Mouse (Mus musculus) forebrain, embryonic 10.5 days (tissue): ENCODE results near the gene Cd177. TPM values are rescaled to one million over a fixed set of nuclear protein-coding genes. Genes with fewer than 3 reads are reported as not detected.
"Not testable (repeated sequence)": the region's sequence is repeated elsewhere in the genome, so short reads cannot be mapped to it uniquely, and the experiment has no call there.

Experiments used
- DNase-seq: peaks from one replicate; pipeline ENCODE4 v3.0.0-alpha.2; 2017; ENCODE audit warnings: low spot score; ENCODE audit errors: extremely low spot score
- H3K27ac ChIP-seq: fragments of 300-500 bp; sonication (generic); 2 replicates; pipeline ENCODE4 v1.5.1; 2016; ENCODE audit warnings: mild to moderate bottlenecking
- H3K27me3 ChIP-seq: fragments of 300-500 bp; sonication (generic); 2 replicates; pipeline ENCODE4 v1.6.1; 2016; ENCODE audit warnings: mild to moderate bottlenecking; ENCODE audit not compliant: poor library complexity, severe bottlenecking
- H3K36me3 ChIP-seq: fragments of 300-500 bp; sonication (generic); replicated peaks from 2 replicates; pipeline ENCODE4 v1.6.1; 2016; ENCODE audit warnings: mild to moderate bottlenecking, moderate library complexity
- H3K4me1 ChIP-seq: fragments of 300-500 bp; sonication (generic); 2 replicates; pipeline ENCODE4 v1.6.1; 2016
- H3K4me3 ChIP-seq: fragments of 300-500 bp; sonication (generic); 2 replicates; pipeline ENCODE4 v1.5.1; 2016; ENCODE audit warnings: mild to moderate bottlenecking, moderate library complexity
- H3K9me3 ChIP-seq: fragments of 300-500 bp; sonication (generic); 2 replicates; pipeline ENCODE4 v1.6.1; 2016; ENCODE audit warnings: mild to moderate bottlenecking, moderate library complexity
- WGBS: fragments of 180-500 bp; shearing (Covaris S2); methylation state at CpG from one replicate; pipeline ENCODE4 v1.1.7; 2016; 5-methylcytosine and 5-hydroxymethylcytosine counted together
- polyA plus RNA-seq: library from polyadenylated mRNA; unstranded; fragments of >200 nt; fragmentation: Nextera tagmentation; extraction: Ambion mirVana; gene quantifications from 2 replicates; pipeline ENCODE4 v1.2.1, GENCODE M21; 2016

Gene Cd177
- polyA plus RNA-seq: 0.07 TPM in 1 of 2 replicates, not detected in the other

GRCm38 (mm10) chr7:24760211-24760610 lies at the start of gene Cd177:
TSS of gene Cd177 (minus strand) at chr7:24760311.
- no peak for DNase-seq
- Histone ChIP-seq H3K36me3 (no peaks in the 10 kb centered on the region), H3K9me3 (no peaks in the 10 kb centered on the region), H3K4me3 (no peak within 1 kb of the TSS), H3K27ac (no peak within 1 kb of the TSS), H3K27me3 (no peaks in the 10 kb centered on the region), H3K4me1 (no peaks in the 10 kb centered on the region)
- 83% methylated on average over 6 of the region's 6 CpGs for WGBS

- 51% methylated on average over 2 of the region's 2 CpGs for WGBS
These were observed 48.9 kb upstream of the Cd177 start for GRCm38 (mm10) chr7:24809041-24809440.

GRCm38 (mm10) chr7:24804826-24805225 lies 44.7 kb upstream of the Cd177 start:
- Histone ChIP-seq H3K4me3 (no peak overlapping the region), H3K4me1 (peaks cover 9% of the 10 kb centered on the region), H3K27me3 (no peaks in the 10 kb centered on the region), H3K36me3 (no peaks in the 10 kb centered on the region), H3K9me3 (no peaks in the 10 kb centered on the region), H3K27ac (no peak overlapping the region)
- DNase-seq: no peak
- WGBS: 80% methylated on average over 6 of the region's 6 CpGs

More at GRCm38 (mm10) chr7:24809041-24809440, 48.9 kb upstream of the Cd177 start:
- H3K9me3 ChIP-seq: no peaks in the 10 kb centered on the region
- no peak overlapping the region for H3K27ac ChIP-seq
- H3K4me1 ChIP-seq: peaks cover 9% of the 10 kb centered on the region
- no peak for DNase-seq
- H3K27me3 ChIP-seq: no peaks in the 10 kb centered on the region
- H3K36me3 ChIP-seq: no peaks in the 10 kb centered on the region
- no peak overlapping the region for H3K4me3 ChIP-seq

GRCm38 (mm10) chr7:24802149-24802767 lies 42.1 kb upstream of the Cd177 start:
- WGBS: 82% methylated on average over 7 of the region's 7 CpGs
- DNase-seq: no peak
- Histone ChIP-seq H3K9me3 (peaks cover 3% of the 10 kb centered on the region; the same call in 1 of the 2 replicates), H3K27ac (no peak overlapping the region), H3K36me3 (no peaks in the 10 kb centered on the region), H3K4me1 (no peaks in the 10 kb centered on the region), H3K4me3 (no peak overlapping the region), H3K27me3 (no peaks in the 10 kb centered on the region)

- Histone ChIP-seq H3K9me3 (peaks cover 12% of the 10 kb centered on the region; the same call in 1 of the 2 replicates), H3K4me3 (no peak overlapping the region), H3K36me3 (no peaks in the 10 kb centered on the region), H3K27me3 (no peaks in the 10 kb centered on the region), H3K27ac (no peak overlapping the region), H3K4me1 (no peaks in the 10 kb centered on the region)
- WGBS: 91% methylated on average over 1 of the region's 1 CpGs
- no peak for DNase-seq
These were observed 37.8 kb upstream of the Cd177 start for GRCm38 (mm10) chr7:24797918-24798317.

GRCm38 (mm10) chr7:24776918-24777317 lies 16.8 kb upstream of the Cd177 start, which contains the start of gene Ceacam10:
TSS of gene Ceacam10 (plus strand) at chr7:24777206.
- H3K27me3 ChIP-seq, DNase-seq, H3K27ac ChIP-seq, H3K9me3 ChIP-seq, H3K4me3 ChIP-seq, H3K36me3 ChIP-seq, H3K4me1 ChIP-seq: not testable (repeated sequence)
- 53% methylated on average over 4 of the region's 4 CpGs for WGBS

GRCm38 (mm10) chr7:24776145-24776544 lies 16.0 kb upstream of the Cd177 start:
- no peak for DNase-seq
- WGBS: 78% methylated on average over 2 of the region's 2 CpGs
- no peak overlapping the region for H3K4me3 ChIP-seq
- H3K27me3 ChIP-seq: no peaks in the 10 kb centered on the region
- H3K27ac ChIP-seq: no peak overlapping the region
- H3K4me1 ChIP-seq: no peaks in the 10 kb centered on the region; the same call in 1 of the 2 replicates
- H3K9me3 ChIP-seq: no peaks in the 10 kb centered on the region
- no peaks in the 10 kb centered on the region for H3K36me3 ChIP-seq

GRCm38 (mm10) chr7:24773942-24774535 lies 13.9 kb upstream of the Cd177 start:
- 74% methylated on average over 3 of the region's 3 CpGs for WGBS

GRCm38 (mm10) chr7:24771361-24771760 lies 11.2 kb upstream of the Cd177 start:
- Histone ChIP-seq H3K36me3 (no peaks in the 10 kb centered on the region), H3K9me3 (peaks cover 7% of the 10 kb centered on the region; the same call in 1 of the 2 replicates), H3K4me3 (no peak overlapping the region), H3K27me3 (no peaks in the 10 kb centered on the region), H3K27ac (no peak overlapping the region), H3K4me1 (peaks cover 7% of the 10 kb centered on the region; the same call in 1 of the 2 replicates)
- DNase-seq: no peak

More at GRCm38 (mm10) chr7:24773942-24774535, 13.9 kb upstream of the Cd177 start:
- no peak for DNase-seq
- Histone ChIP-seq H3K36me3 (no peaks in the 10 kb centered on the region), H3K27me3 (no peaks in the 10 kb centered on the region), H3K27ac (no peak overlapping the region), H3K4me3 (no peak overlapping the region), H3K4me1 (no peaks in the 10 kb centered on the region; the same call in 1 of the 2 replicates), H3K9me3 (peaks cover 7% of the 10 kb centered on the region; the same call in 1 of the 2 replicates)

GRCm38 (mm10) chr7:24762574-24762973 lies 2.5 kb upstream of the Cd177 start:
- Histone ChIP-seq H3K4me1 (peaks cover 3% of the 10 kb centered on the region; the same call in 1 of the 2 replicates), H3K27ac (no peak overlapping the region), H3K36me3 (no peaks in the 10 kb centered on the region), H3K4me3 (no peak overlapping the region), H3K9me3 (no peaks in the 10 kb centered on the region), H3K27me3 (no peaks in the 10 kb centered on the region)
- DNase-seq: no peak
- WGBS: 89% methylated on average over 8 of the region's 8 CpGs

GRCm38 (mm10) chr7:24761161-24761560 lies 1.1 kb upstream of the Cd177 start:
- no peaks in the 10 kb centered on the region for H3K4me1 ChIP-seq
- H3K4me3 ChIP-seq: no peak overlapping the region
- H3K27me3 ChIP-seq: no peaks in the 10 kb centered on the region
- no peaks in the 10 kb centered on the region for H3K36me3 ChIP-seq
- WGBS: 76% methylated on average over 6 of the region's 6 CpGs
- H3K9me3 ChIP-seq: no peaks in the 10 kb centered on the region
- no peak for DNase-seq
- H3K27ac ChIP-seq: no peak overlapping the region

GRCm38 (mm10) chr7:24758520-24758919 lies 1.6 kb downstream of the Cd177 start:
- 83% methylated on average over 1 of the region's 1 CpGs for WGBS
- H3K4me3 ChIP-seq: no peak overlapping the region
- H3K4me1 ChIP-seq: no peaks in the 10 kb centered on the region
- H3K27me3 ChIP-seq: no peaks in the 10 kb centered on the region
- no peak overlapping the region for H3K27ac ChIP-seq
- H3K9me3 ChIP-seq: no peaks in the 10 kb centered on the region
- no peak for DNase-seq
- no peaks in the 10 kb centered on the region for H3K36me3 ChIP-seq

GRCm38 (mm10) chr7:24753476-24753875 lies 6.6 kb downstream of the Cd177 start:
- Histone ChIP-seq H3K4me3 (no peak overlapping the region), H3K9me3 (no peaks in the 10 kb centered on the region), H3K4me1 (peaks cover 7% of the 10 kb centered on the region; the same call in 1 of the 2 replicates), H3K36me3 (no peaks in the 10 kb centered on the region), H3K27ac (no peak overlapping the region), H3K27me3 (no peaks in the 10 kb centered on the region)
- WGBS: 86% methylated on average over 5 of the region's 5 CpGs
- no peak for DNase-seq
